Mouse (Mus musculus): ENCODE results near the gene Myom1.

GRCm38 (mm10) chr17:71117956-71118355, 115.5 kb downstream of the Myom1 start:
- TF ChIP-seq CTCF (IDR thresholded peaks at IDR 0.05; ENCODE audit: control insufficient read depth, insufficient read depth, insufficient replicate concordance, low read depth, low read length) (no peak), POLR2A (IDR thresholded peaks at IDR 0.05; ENCODE audit: control insufficient read depth, low read depth, low read length) (no peak)
